Comparison of ENCODE assay signal across 8 mouse cellular contexts in the genomic region with DNA sequence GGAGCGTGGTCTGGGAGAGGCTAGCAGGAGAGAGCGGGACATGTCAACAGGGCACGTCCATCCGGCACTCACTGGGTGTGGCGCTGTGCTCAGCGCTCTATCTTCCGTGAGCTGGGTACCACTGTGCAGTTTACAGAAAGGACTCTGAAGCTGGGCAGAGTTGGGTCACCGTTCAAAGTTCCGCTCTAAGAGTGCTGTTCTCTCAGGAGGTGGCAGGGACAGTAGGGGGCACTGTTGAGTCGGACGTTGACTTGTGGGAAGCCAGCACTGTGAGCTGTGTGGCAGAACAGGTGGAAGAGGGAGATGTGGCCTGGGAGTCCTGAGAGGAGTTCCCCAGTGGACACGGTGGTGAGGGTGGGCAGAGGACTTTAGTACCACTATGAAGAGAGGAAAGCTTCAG.
A peak's percentile ranks its signal among the peaks of the same experiment; 100 is the strongest.
DNase-seq lines count a peak whose midpoint lies in the region; ATAC-seq lines count a peak whose summit lies in the region.

No protein-coding gene starts in this region.

- DNase-seq in Muller cell, postnatal 12 days (ENCODE audit: inconsistent ontology term): peak; percentile 64
- DNase-seq in cerebellum, adult 18-20 months: peak; percentile 89
- peak; percentile 52 to 95 for DNase-seq in frontal cortex, adult 2 months (ENCODE audit: extremely low spot score in 1 of 2, low spot score in 1 of 2)
- DNase-seq in left cerebral cortex, adult 11 months (ENCODE audit: low spot score): peak; percentile 65
- peak; percentile 76 to 88 for DNase-seq in right cerebral cortex, postnatal 10 days (ENCODE audit: low spot score in 2 of 2)
- peak; percentile 90 for DNase-seq in urinary bladder, postnatal 14 days (ENCODE audit: low spot score)

- no peaks in the 10 kb centered on the region for H3K4me1 ChIP-seq in hindbrain, embryonic 15.5 days (replicated peaks)
- H3K4me1 ChIP-seq in megakaryocyte, embryonic 14.5 days: peaks cover 38% of the 10 kb centered on the region

- no peak overlapping the region for H3K4me2 ChIP-seq in hindbrain, embryonic 15.5 days

- no peak overlapping the region for H3K27ac ChIP-seq in hindbrain, embryonic 15.5 days (replicated peaks)

- H3K27me3 ChIP-seq in hindbrain, embryonic 15.5 days: no peaks in the 10 kb centered on the region
- H3K27me3 ChIP-seq in megakaryocyte, embryonic 14.5 days (replicated peaks): peaks cover 14% of the 10 kb centered on the region

- H3K9ac ChIP-seq in hindbrain, embryonic 15.5 days: no peak overlapping the region

- peaks cover 2% of the 10 kb centered on the region; the same call in 1 of the 2 replicates for H3K36me3 ChIP-seq in hindbrain, embryonic 15.5 days
- peaks cover 23% of the 10 kb centered on the region for H3K36me3 ChIP-seq in megakaryocyte, embryonic 14.5 days (replicated peaks; ENCODE audit: low read length)

- peak; percentile 61; the same call in 1 of the 2 replicates for ATAC-seq in hindbrain, embryonic 15.5 days (ENCODE audit: low FRiP score, low read depth)

- H3K4me3 ChIP-seq in hindbrain, embryonic 15.5 days: no peak overlapping the region
- H3K4me3 ChIP-seq in megakaryocyte, embryonic 14.5 days (replicated peaks): peak overlapping the region; percentile 57

- 45% methylated on average over 12 of the region's 12 CpGs for WGBS in hindbrain, embryonic 15.5 days

- no peaks in the 10 kb centered on the region for H3K9me3 ChIP-seq in hindbrain, embryonic 15.5 days
- no peaks in the 10 kb centered on the region for H3K9me3 ChIP-seq in megakaryocyte, embryonic 14.5 days
